Mouse (Mus musculus): ENCODE data around the gene Gbx2. TPM values are rescaled to one million over a fixed set of nuclear protein-coding genes. Genes with fewer than 3 reads are reported as not detected.

Gene Gbx2
- polyA plus RNA-seq, 1 experiment, result 2.1 TPM

- Histone ChIP-seq H3K27me3 (ENCODE audit: control insufficient read depth, insufficient read depth, low read length) (no peaks in the 10 kb centered on the region), H3K4me3 (replicated peaks; ENCODE audit: insufficient read depth, low read depth, low read length) (peak overlapping the region; percentile 66), H3K4me1 (ENCODE audit: control insufficient read depth, insufficient read depth, low read length) (no peaks in the 10 kb centered on the region), H3K27ac (ENCODE audit: insufficient read depth, low read length) (no peak overlapping the region)
- peak; percentile 10 to 13 for DNase-seq
- WGBS, result 28% methylated on average over 9 of the region's 9 CpGs
- TF ChIP-seq POLR2A (IDR thresholded peaks at IDR 0.05; ENCODE audit: borderline replicate concordance, insufficient read depth, low read length) (no peak), CTCF (IDR thresholded peaks at IDR 0.05; ENCODE audit: borderline replicate concordance, insufficient read depth, low read depth, low read length) (no peak)
Observed at GRCm38 (mm10) chr1:89967585-89967984, 36.6 kb upstream of the Gbx2 start.

GRCm38 (mm10) chr1:89964426-89964825 lies 33.4 kb upstream of the Gbx2 start:
- DNase-seq, result no peak
- WGBS, result 52% methylated on average over 12 of the region's 12 CpGs
- H3K4me1 ChIP-seq (ENCODE audit: control insufficient read depth, insufficient read depth, low read length), result no peaks in the 10 kb centered on the region
- no peak overlapping the region for H3K27ac ChIP-seq (ENCODE audit: insufficient read depth, low read length)
- no peak overlapping the region for H3K4me3 ChIP-seq (replicated peaks; ENCODE audit: insufficient read depth, low read depth, low read length)
- no peaks in the 10 kb centered on the region; the same call in 1 of the 2 replicates for H3K27me3 ChIP-seq (ENCODE audit: control insufficient read depth, insufficient read depth, low read length)
- TF ChIP-seq CTCF (IDR thresholded peaks at IDR 0.05; ENCODE audit: borderline replicate concordance, insufficient read depth, low read depth, low read length) (no peak), POLR2A (IDR thresholded peaks at IDR 0.05; ENCODE audit: borderline replicate concordance, insufficient read depth, low read length) (no peak)

GRCm38 (mm10) chr1:89963296-89963695 lies 32.3 kb upstream of the Gbx2 start:
- no peak for DNase-seq
- Histone ChIP-seq H3K27ac (ENCODE audit: insufficient read depth, low read length) (no peak overlapping the region), H3K4me3 (replicated peaks; ENCODE audit: insufficient read depth, low read depth, low read length) (no peak overlapping the region), H3K4me1 (ENCODE audit: control insufficient read depth, insufficient read depth, low read length) (no peaks in the 10 kb centered on the region), H3K27me3 (ENCODE audit: control insufficient read depth, insufficient read depth, low read length) (no peaks in the 10 kb centered on the region; the same call in 1 of the 2 replicates)
- TF ChIP-seq POLR2A (IDR thresholded peaks at IDR 0.05; ENCODE audit: borderline replicate concordance, insufficient read depth, low read length) (no peak), CTCF (IDR thresholded peaks at IDR 0.05; ENCODE audit: borderline replicate concordance, insufficient read depth, low read depth, low read length) (no peak)
- WGBS, result 100% methylated on average over 2 of the region's 2 CpGs

GRCm38 (mm10) chr1:89962092-89962491 lies 31.1 kb upstream of the Gbx2 start:
- Histone ChIP-seq H3K27me3 (ENCODE audit: control insufficient read depth, insufficient read depth, low read length) (no peaks in the 10 kb centered on the region; the same call in 1 of the 2 replicates), H3K4me3 (replicated peaks; ENCODE audit: insufficient read depth, low read depth, low read length) (no peak overlapping the region), H3K27ac (ENCODE audit: insufficient read depth, low read length) (no peak overlapping the region), H3K4me1 (ENCODE audit: control insufficient read depth, insufficient read depth, low read length) (no peaks in the 10 kb centered on the region)
- no peak for DNase-seq
- no peak for TF ChIP-seq CTCF (IDR thresholded peaks at IDR 0.05; ENCODE audit: borderline replicate concordance, insufficient read depth, low read depth, low read length)
- no peak for TF ChIP-seq POLR2A (IDR thresholded peaks at IDR 0.05; ENCODE audit: borderline replicate concordance, insufficient read depth, low read length)
- WGBS, result 16% methylated on average over 13 of the region's 13 CpGs

- Histone ChIP-seq H3K4me3 (replicated peaks; ENCODE audit: insufficient read depth, low read depth, low read length) (no peak overlapping the region), H3K27me3 (ENCODE audit: control insufficient read depth, insufficient read depth, low read length) (no peaks in the 10 kb centered on the region; the same call in 1 of the 2 replicates), H3K27ac (ENCODE audit: insufficient read depth, low read length) (no peak overlapping the region), H3K4me1 (ENCODE audit: control insufficient read depth, insufficient read depth, low read length) (no peaks in the 10 kb centered on the region)
- TF ChIP-seq CTCF (IDR thresholded peaks at IDR 0.05; ENCODE audit: borderline replicate concordance, insufficient read depth, low read depth, low read length) (no peak), POLR2A (IDR thresholded peaks at IDR 0.05; ENCODE audit: borderline replicate concordance, insufficient read depth, low read length) (no peak)
- no peak for DNase-seq
- 70% methylated on average over 4 of the region's 4 CpGs for WGBS
Observed at GRCm38 (mm10) chr1:89959393-89959792, 28.4 kb upstream of the Gbx2 start.

GRCm38 (mm10) chr1:89943202-89943601 lies 12.2 kb upstream of the Gbx2 start:
- H3K4me3 ChIP-seq (replicated peaks; ENCODE audit: insufficient read depth, low read depth, low read length), result no peak overlapping the region
- no peak overlapping the region for H3K27ac ChIP-seq (ENCODE audit: insufficient read depth, low read length)
- 3% methylated on average over 16 of the region's 16 CpGs for WGBS
- H3K27me3 ChIP-seq (ENCODE audit: control insufficient read depth, insufficient read depth, low read length), result peaks cover 14% of the 10 kb centered on the region; the same call in 1 of the 2 replicates
- peak; percentile 71 to 83 for DNase-seq
- H3K4me1 ChIP-seq (ENCODE audit: control insufficient read depth, insufficient read depth, low read length), result peaks cover 5% of the 10 kb centered on the region
- TF ChIP-seq CTCF (IDR thresholded peaks at IDR 0.05; ENCODE audit: borderline replicate concordance, insufficient read depth, low read depth, low read length), result peak; percentile 94
- TF ChIP-seq POLR2A (IDR thresholded peaks at IDR 0.05; ENCODE audit: borderline replicate concordance, insufficient read depth, low read length), result no peak

GRCm38 (mm10) chr1:89942395-89942976 lies 11.5 kb upstream of the Gbx2 start:
- Histone ChIP-seq H3K27me3 (ENCODE audit: control insufficient read depth, insufficient read depth, low read length) (peaks cover 14% of the 10 kb centered on the region; the same call in 1 of the 2 replicates), H3K4me1 (ENCODE audit: control insufficient read depth, insufficient read depth, low read length) (peaks cover 5% of the 10 kb centered on the region), H3K27ac (ENCODE audit: insufficient read depth, low read length) (no peak overlapping the region), H3K4me3 (replicated peaks; ENCODE audit: insufficient read depth, low read depth, low read length) (no peak overlapping the region)
- WGBS, result 15% methylated on average over 15 of the region's 15 CpGs
- DNase-seq, result peak in 1 of 2 experiments; percentile 15
- TF ChIP-seq POLR2A (IDR thresholded peaks at IDR 0.05; ENCODE audit: borderline replicate concordance, insufficient read depth, low read length) (no peak), CTCF (IDR thresholded peaks at IDR 0.05; ENCODE audit: borderline replicate concordance, insufficient read depth, low read depth, low read length) (no peak)

- 2% methylated on average over 40 of the region's 40 CpGs for WGBS
- peaks cover 5% of the 10 kb centered on the region for H3K4me1 ChIP-seq (ENCODE audit: control insufficient read depth, insufficient read depth, low read length)
- peak overlapping the region; percentile 18 for H3K4me3 ChIP-seq (replicated peaks; ENCODE audit: insufficient read depth, low read depth, low read length)
- DNase-seq, result peak; percentile 17 to 49
- H3K27me3 ChIP-seq (ENCODE audit: control insufficient read depth, insufficient read depth, low read length), result peaks cover 14% of the 10 kb centered on the region; the same call in 1 of the 2 replicates
- H3K27ac ChIP-seq (ENCODE audit: insufficient read depth, low read length), result no peak overlapping the region
- no peak for TF ChIP-seq CTCF (IDR thresholded peaks at IDR 0.05; ENCODE audit: borderline replicate concordance, insufficient read depth, low read depth, low read length)
- no peak for TF ChIP-seq POLR2A (IDR thresholded peaks at IDR 0.05; ENCODE audit: borderline replicate concordance, insufficient read depth, low read length)
Observed at GRCm38 (mm10) chr1:89941701-89942381, 10.9 kb upstream of the Gbx2 start.
